Mouse (Mus musculus): ENCODE measurements around the gene Krr1.

Gene Krr1

GRCm38 (mm10) chr10:111972542-111973361 lies at the start of gene Krr1:
Gene Krr1, plus strand, starts transcription at chr10:111972664.
- DNase-seq = peak; percentile 95

GRCm38 (mm10) chr10:111923503-111924135 lies 48.8 kb upstream of the Krr1 start:
- no peak for DNase-seq

- no peak for DNase-seq
Observed at GRCm38 (mm10) chr10:111924141-111924540, 48.3 kb upstream of the Krr1 start.

DNA sequence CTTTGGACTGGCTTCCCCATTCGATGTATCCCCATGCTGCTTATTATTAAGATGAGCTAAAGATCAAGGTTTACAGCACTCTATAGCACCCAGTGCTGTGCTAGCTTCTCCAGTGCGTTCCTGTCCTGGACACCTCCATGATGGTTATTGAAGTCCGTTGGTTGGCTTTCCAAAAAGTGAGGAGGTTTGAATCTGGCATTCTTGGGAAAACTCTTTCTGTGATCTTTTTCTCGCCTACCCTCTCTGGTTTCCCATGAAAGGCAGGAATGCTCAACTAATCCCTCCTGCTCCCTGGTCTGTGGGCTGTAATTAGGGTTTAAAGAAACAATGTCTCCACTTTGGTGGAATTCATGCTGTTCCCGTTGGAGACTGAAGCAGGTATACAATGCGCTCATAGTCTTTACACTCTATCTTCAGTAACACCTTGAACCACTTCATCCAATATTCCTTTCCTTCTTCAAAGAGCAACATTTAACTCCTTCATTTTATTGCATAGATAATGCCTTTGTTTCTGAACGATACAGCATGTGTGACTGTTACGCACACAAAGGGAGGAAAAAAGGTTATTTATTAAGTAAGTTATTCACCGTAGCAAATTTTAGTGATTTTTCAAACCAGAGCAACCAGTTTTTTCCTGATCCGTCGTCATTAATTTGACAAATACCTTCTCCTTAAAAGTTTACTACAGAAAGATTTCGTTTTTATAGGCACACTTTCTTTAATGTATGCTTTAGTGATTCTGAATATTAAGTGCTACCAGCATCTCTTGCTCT lies 47.6 kb upstream of the Krr1 start:
- DNase-seq = no peak

- peak; percentile 97 for DNase-seq
Observed at GRCm38 (mm10) chr10:111925489-111925860, 47.0 kb upstream of the Krr1 start.

- no peak for DNase-seq
Observed at GRCm38 (mm10) chr10:111932621-111933345, 39.7 kb upstream of the Krr1 start.

GRCm38 (mm10) chr10:111935207-111935606 lies 37.3 kb upstream of the Krr1 start:
- DNase-seq = peak; percentile 38

- no peak for DNase-seq
Observed at GRCm38 (mm10) chr10:111936021-111936420, 36.4 kb upstream of the Krr1 start.

- peak; percentile 83 for DNase-seq
Observed at GRCm38 (mm10) chr10:111936491-111937145, 35.8 kb upstream of the Krr1 start.

GRCm38 (mm10) chr10:111937146-111937534 lies 35.3 kb upstream of the Krr1 start:
- DNase-seq = peak; percentile 15

DNA sequence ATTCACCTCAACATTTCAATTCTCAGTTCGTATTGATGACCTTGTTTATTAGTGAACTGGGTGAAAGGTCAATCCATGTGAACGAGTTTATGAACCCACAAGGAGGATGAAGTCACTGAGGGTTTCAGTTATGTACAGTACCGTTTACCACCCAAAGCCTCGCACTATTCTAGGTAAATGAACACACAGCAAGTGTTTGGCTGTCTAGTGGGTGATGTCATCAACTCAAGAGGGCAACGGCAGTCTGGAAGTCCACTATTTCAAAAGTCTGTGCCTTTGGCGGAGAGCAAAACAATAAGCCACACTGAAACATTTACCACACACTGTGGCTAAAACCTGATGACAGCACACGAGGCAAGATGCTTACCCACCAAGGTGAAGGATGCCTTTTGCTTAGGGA lies 29.4 kb upstream of the Krr1 start:
- peak; percentile 61 for DNase-seq

GRCm38 (mm10) chr10:111945563-111945962 lies 26.9 kb upstream of the Krr1 start:
- DNase-seq = peak; percentile 47

DNA sequence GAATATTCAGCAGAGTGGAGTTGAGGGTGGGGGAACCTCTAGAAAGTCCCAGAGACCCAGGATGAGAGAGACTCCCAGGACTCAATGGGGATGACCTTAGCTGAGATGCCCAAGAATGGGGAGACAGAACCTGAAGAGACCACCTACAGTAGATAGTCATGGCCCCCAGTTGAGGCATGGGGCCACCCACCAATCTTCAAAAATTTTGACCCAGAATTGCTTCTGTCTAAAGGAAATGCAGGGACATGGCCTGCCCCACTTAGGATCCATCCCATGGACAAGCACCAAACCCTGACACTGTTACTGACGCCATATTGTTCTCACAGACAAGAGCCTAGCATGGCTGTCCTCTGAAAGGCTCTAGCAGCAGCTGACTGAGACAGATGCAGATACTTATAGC lies 24.4 kb upstream of the Krr1 start:
- no peak for DNase-seq

DNA sequence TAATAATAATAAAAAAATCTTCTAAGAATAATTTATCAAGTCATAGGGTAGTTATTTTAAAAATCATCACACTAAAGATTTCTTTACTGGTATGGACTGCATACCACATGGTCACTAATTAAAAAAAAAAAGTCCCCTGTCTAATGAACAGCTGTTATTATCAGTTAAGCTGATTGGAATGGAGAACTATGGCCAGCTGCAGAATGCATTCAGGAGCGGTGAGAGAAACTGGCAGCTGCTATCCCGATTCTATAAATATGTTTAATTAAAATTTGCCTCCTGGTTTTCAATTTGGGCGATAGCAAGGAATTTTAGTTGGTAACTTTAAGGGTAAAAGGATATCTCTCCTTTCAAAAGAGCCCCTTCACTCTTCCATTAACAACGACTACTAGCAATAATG lies 23.5 kb upstream of the Krr1 start:
- no peak for DNase-seq

DNA sequence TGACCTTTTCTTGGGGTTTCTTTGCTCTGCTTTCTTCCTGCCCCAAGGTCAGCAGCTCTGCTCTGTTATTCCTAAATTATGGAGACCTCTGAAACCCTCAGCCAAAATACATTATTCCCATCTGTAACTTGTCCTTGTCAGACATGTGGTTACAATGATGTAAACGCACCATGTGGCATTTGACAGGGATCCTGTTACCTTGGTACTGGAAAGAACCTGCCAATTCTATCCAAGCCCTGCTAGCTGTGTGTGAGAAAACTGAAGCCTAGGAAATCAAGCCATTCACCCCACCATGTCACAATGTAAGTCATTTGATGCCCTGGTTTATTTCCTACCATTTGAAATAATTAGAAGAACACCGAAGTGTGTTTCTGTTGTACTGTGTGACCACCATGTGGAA lies 16.6 kb upstream of the Krr1 start:
- DNase-seq = no peak

GRCm38 (mm10) chr10:111957271-111958045 lies 15.0 kb upstream of the Krr1 start:
- peak; percentile 87 for DNase-seq

DNA sequence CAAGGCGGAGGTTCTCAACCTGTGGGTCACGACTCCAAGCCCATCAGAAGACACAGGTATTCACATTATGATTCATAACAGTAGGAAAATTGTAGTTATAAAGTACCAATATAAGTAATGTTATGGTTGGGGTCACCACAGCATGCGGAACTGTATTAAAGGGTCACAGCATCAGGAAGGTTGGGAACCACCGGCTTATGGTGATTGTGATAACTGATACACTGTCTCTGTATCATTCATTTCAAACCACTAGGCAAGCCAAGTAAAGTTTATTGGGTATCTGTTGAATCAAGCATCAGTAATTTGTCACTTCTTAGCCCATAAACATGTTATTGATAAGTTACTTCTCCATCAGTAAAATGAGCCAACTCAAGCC lies 14.4 kb upstream of the Krr1 start:
- DNase-seq = no peak

GRCm38 (mm10) chr10:111959353-111959752 lies 13.1 kb upstream of the Krr1 start:
- DNase-seq = peak; percentile 89

DNA sequence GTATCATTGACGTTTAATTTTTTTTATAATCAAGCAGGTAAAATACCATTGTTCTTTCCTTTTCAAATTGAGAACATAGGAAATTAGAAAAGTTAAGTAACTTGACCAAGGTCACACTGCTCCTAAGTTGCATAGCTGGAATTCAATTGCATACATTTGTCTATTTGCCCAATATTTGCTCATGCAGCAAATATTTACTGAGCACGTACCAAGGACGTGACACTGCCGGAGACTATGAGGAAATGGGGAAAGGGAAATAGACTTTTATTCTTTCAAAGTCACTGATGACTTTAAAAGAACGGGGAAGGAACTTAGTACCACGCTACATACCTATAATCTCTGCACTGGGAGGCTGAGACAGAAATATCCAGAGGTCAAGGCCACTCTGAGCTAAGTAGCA lies 12.0 kb upstream of the Krr1 start:
- peak; percentile 62 for DNase-seq

GRCm38 (mm10) chr10:111966394-111966793 lies 6.1 kb upstream of the Krr1 start:
- DNase-seq = peak; percentile 35

DNA sequence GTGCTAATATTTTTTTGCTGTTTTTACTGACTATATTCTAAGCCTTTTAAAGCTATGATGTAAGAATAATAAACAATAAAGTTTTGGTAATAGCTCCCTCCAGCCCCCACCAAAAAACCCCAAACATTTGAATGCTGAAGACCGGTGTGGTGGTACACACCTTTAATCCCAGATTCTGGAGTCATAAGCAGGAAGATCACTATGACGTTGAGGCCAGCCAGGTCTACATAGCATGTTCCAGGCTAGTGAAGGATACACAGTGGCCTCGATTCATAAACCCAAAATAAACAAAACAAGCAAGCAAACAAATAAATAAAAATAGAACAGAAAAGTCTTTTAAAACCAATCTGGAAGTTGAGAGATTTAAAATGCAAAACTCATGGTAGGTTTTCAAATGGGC lies 535 bp upstream of the Krr1 start:
- no peak for DNase-seq

GRCm38 (mm10) chr10:111977584-111977983 lies 5.1 kb downstream of the Krr1 start:
- DNase-seq = peak; percentile 75

All from lung, postnatal 36 days (tissue).